Mouse (Mus musculus): ENCODE measurements around the gene Myom1. TPM values are rescaled to one million over a fixed set of nuclear protein-coding genes. Genes with fewer than 3 reads are reported as not detected.

Gene Myom1
- total and polyA plus RNA-seq, 2 experiments from 2014 or later = 0.60 to 1.2 TPM

- Histone ChIP-seq H3K36me3 (ENCODE audit: insufficient read depth, low read length) (peaks cover 11% of the 10 kb centered on the region), H3K9ac (replicated peaks; ENCODE audit: low read length, poor library complexity, severe bottlenecking) (no peak overlapping the region), H3K4me3 (ENCODE audit: low read depth, low read length) (no peak overlapping the region), H3K4me1 (ENCODE audit: insufficient read depth, low read length) (peaks cover 9% of the 10 kb centered on the region), H3K4me2 (ENCODE audit: low read depth, low read length, poor library complexity, severe bottlenecking) (no peak overlapping the region), H3K27ac (ENCODE audit: low read depth, low read length) (no peak overlapping the region), H3K27me3 (ENCODE audit: insufficient read depth, low read length) (no peaks in the 10 kb centered on the region), H3K9me3 (ENCODE audit: low read length) (no peaks in the 10 kb centered on the region)
- 91% methylated on average over 15 of the region's 15 CpGs for WGBS
- DNase-seq (ENCODE audit: low spot score) = no peak
- no peak for ATAC-seq (ENCODE audit: low FRiP score)
- no peak for TF ChIP-seq CTCF (IDR thresholded peaks at IDR 0.05)
These were observed 16.7 kb upstream of the Myom1 start for GRCm38 (mm10) chr17:70985501-70986354.

GRCm38 (mm10) chr17:70986355-70986740 is 16.1 kb upstream of the Myom1 start:
- no peak for TF ChIP-seq CTCF (IDR thresholded peaks at IDR 0.05)
- no peak for DNase-seq (ENCODE audit: low spot score)
- H3K27ac ChIP-seq (ENCODE audit: low read depth, low read length) = no peak overlapping the region
- WGBS = 95% methylated on average over 6 of the region's 6 CpGs
- H3K4me3 ChIP-seq (ENCODE audit: low read depth, low read length) = no peak overlapping the region
- peaks cover 11% of the 10 kb centered on the region for H3K36me3 ChIP-seq (ENCODE audit: insufficient read depth, low read length)
- no peak overlapping the region for H3K9ac ChIP-seq (replicated peaks; ENCODE audit: low read length, poor library complexity, severe bottlenecking)
- H3K9me3 ChIP-seq (ENCODE audit: low read length) = no peaks in the 10 kb centered on the region
- no peaks in the 10 kb centered on the region for H3K27me3 ChIP-seq (ENCODE audit: insufficient read depth, low read length)
- no peak overlapping the region for H3K4me2 ChIP-seq (ENCODE audit: low read depth, low read length, poor library complexity, severe bottlenecking)
- ATAC-seq (ENCODE audit: low FRiP score) = no peak
- peaks cover 9% of the 10 kb centered on the region for H3K4me1 ChIP-seq (ENCODE audit: insufficient read depth, low read length)

DNA sequence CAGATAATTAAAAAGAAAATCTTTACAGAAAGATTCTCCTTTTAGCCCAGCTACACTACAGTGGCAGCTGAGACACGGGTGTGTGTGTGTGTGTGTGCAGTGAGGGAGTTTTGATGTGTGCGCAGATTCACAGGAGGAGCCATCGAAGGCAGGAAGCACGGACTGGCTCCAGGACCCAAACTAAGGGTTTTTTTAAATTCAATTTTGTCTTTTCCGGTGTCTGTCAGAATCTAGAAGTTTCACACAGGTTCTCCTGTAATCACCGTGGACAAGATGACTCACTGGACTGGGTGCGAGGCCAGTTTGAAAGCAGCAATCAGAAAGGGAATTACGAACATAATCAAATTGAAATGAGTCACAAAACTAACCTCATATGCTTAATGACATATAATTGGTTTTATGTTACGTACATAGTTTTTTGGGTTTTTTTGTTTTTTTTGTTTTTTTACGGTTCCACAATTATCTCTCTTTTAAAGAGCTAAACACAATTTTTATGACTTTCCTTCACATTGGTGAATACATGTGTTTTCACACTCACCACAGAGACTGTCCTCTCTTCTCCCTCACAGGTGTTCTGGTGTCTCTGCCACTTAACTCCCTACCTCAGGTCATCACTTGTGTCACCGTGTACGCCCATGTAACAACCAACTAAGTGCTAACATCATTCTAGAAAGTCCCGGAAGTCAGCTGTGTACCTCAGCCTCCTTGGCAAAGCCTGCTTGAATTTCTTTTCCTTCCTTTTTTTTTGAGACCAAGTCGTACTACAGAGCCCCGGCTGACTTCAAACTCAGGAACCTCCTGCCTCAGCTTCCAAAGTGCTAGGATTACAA is 15.4 kb upstream of the Myom1 start:
- no peak overlapping the region for H3K4me3 ChIP-seq (ENCODE audit: low read depth, low read length)
- WGBS = 88% methylated on average over 15 of the region's 15 CpGs
- no peak for TF ChIP-seq CTCF (IDR thresholded peaks at IDR 0.05)
- H3K36me3 ChIP-seq (ENCODE audit: insufficient read depth, low read length) = peaks cover 4% of the 10 kb centered on the region
- DNase-seq (ENCODE audit: low spot score) (no peak), ATAC-seq (ENCODE audit: low FRiP score) (no peak)
- H3K4me2 ChIP-seq (ENCODE audit: low read depth, low read length, poor library complexity, severe bottlenecking) = no peak overlapping the region
- H3K9me3 ChIP-seq (ENCODE audit: low read length) = no peaks in the 10 kb centered on the region
- no peak overlapping the region for H3K9ac ChIP-seq (replicated peaks; ENCODE audit: low read length, poor library complexity, severe bottlenecking)
- H3K27me3 ChIP-seq (ENCODE audit: insufficient read depth, low read length) = no peaks in the 10 kb centered on the region
- no peak overlapping the region for H3K27ac ChIP-seq (ENCODE audit: low read depth, low read length)
- peaks cover 9% of the 10 kb centered on the region for H3K4me1 ChIP-seq (ENCODE audit: insufficient read depth, low read length)

DNA sequence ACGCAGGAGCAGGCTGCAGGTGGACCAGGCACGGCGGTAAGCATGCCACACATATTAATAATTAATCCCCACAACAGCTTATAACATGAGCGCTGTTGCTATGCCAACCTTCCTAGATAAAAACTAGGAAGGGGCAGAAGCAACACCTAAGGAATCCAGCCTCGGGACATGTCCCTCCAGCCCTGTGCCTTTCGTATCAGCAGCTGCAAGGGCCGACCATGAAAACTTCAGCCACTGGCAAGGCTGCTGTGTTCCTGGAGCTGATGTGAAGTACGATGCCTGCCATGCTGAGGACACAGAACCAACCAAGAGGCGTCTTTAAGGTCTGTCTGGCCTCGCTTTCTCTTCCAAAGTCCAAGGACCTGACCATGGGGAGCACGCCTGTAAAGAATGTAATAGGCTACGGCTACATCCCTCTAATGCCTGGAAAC is 14.1 kb upstream of the Myom1 start:
- no peaks in the 10 kb centered on the region for H3K27me3 ChIP-seq (ENCODE audit: insufficient read depth, low read length)
- H3K9me3 ChIP-seq (ENCODE audit: low read length) = no peaks in the 10 kb centered on the region
- no peaks in the 10 kb centered on the region for H3K36me3 ChIP-seq (ENCODE audit: insufficient read depth, low read length)
- H3K9ac ChIP-seq (replicated peaks; ENCODE audit: low read length, poor library complexity, severe bottlenecking) = no peak overlapping the region
- H3K4me1 ChIP-seq (ENCODE audit: insufficient read depth, low read length) = peaks cover 9% of the 10 kb centered on the region
- DNase-seq (ENCODE audit: low spot score) (no peak), ATAC-seq (ENCODE audit: low FRiP score) (no peak)
- H3K4me2 ChIP-seq (ENCODE audit: low read depth, low read length, poor library complexity, severe bottlenecking) = no peak overlapping the region; the same call in 1 of the 2 replicates
- H3K4me3 ChIP-seq (ENCODE audit: low read depth, low read length) = no peak overlapping the region
- WGBS = 84% methylated on average over 12 of the region's 12 CpGs
- no peak overlapping the region for H3K27ac ChIP-seq (ENCODE audit: low read depth, low read length)
- no peak for TF ChIP-seq CTCF (IDR thresholded peaks at IDR 0.05)

GRCm38 (mm10) chr17:70989430-70989829 is 13.0 kb upstream of the Myom1 start:
- Histone ChIP-seq H3K4me3 (ENCODE audit: low read depth, low read length) (peak overlapping the region; percentile 87), H3K36me3 (ENCODE audit: insufficient read depth, low read length) (no peaks in the 10 kb centered on the region), H3K27me3 (ENCODE audit: insufficient read depth, low read length) (no peaks in the 10 kb centered on the region), H3K9me3 (ENCODE audit: low read length) (no peaks in the 10 kb centered on the region), H3K27ac (ENCODE audit: low read depth, low read length) (peak overlapping the region; percentile 94; the same call in 1 of the 2 replicates), H3K9ac (replicated peaks; ENCODE audit: low read length, poor library complexity, severe bottlenecking) (peak overlapping the region; percentile 97), H3K4me2 (ENCODE audit: low read depth, low read length, poor library complexity, severe bottlenecking) (peak overlapping the region; percentile 73), H3K4me1 (ENCODE audit: insufficient read depth, low read length) (peaks cover 9% of the 10 kb centered on the region)
- no peak for TF ChIP-seq CTCF (IDR thresholded peaks at IDR 0.05)
- ATAC-seq (ENCODE audit: low FRiP score) = no peak
- 32% methylated on average over 8 of the region's 8 CpGs for WGBS
- no peak for DNase-seq (ENCODE audit: low spot score)

Data from midbrain, postnatal 0 days (tissue).